Mouse (Mus musculus): ENCODE data around the gene Rtn4rl1. TPM values are rescaled to one million over a fixed set of nuclear protein-coding genes. Genes with fewer than 3 reads are reported as not detected.
"Not testable (repeated sequence)": the region's sequence is repeated elsewhere in the genome, so short reads cannot be mapped to it uniquely, and the experiment has no call there.

The Rtn4rl1 gene
- polyA plus RNA-seq, 1 experiment from 2014 or later, result 16.5 TPM

- H3K4me1 ChIP-seq (replicated peaks), result peaks cover 59% of the 10 kb centered on the region
- ATAC-seq (ENCODE audit: low read depth); H3K9ac ChIP-seq; H3K4me3 ChIP-seq; H3K27ac ChIP-seq (replicated peaks); H3K9me3 ChIP-seq: not testable (repeated sequence)
- peaks cover 20% of the 10 kb centered on the region for H3K36me3 ChIP-seq
- peak overlapping the region; percentile 91; the same call in 1 of the 2 replicates for H3K4me2 ChIP-seq
- peaks cover 34% of the 10 kb centered on the region for H3K27me3 ChIP-seq
- WGBS, result 66% methylated on average over 6 of the region's 6 CpGs
These were observed 19.0 kb upstream of the Rtn4rl1 start for GRCm38 (mm10) chr11:75174574-75174973.

- Histone ChIP-seq H3K4me2 (peak overlapping the region; percentile 98), H3K9me3 (no peaks in the 10 kb centered on the region), H3K4me1 (replicated peaks) (peaks cover 38% of the 10 kb centered on the region), H3K27ac (replicated peaks) (peak overlapping the region; percentile 90), H3K9ac (peak overlapping the region; percentile 87), H3K27me3 (peaks cover 8% of the 10 kb centered on the region), H3K4me3 (peak overlapping the region; percentile 82), H3K36me3 (peaks cover 36% of the 10 kb centered on the region)
- no peak for ATAC-seq (ENCODE audit: low read depth)
- WGBS, result 50% methylated on average over 12 of the region's 12 CpGs
These were observed 15.6 kb upstream of the Rtn4rl1 start for GRCm38 (mm10) chr11:75178011-75178410.

GRCm38 (mm10) chr11:75178672-75179208 is 14.8 kb upstream of the Rtn4rl1 start, which contains the start of gene Ovca2:
TSS of gene Ovca2 (minus strand) at chr11:75178835.
- WGBS, result under 1% methylated on average over 33 of the region's 33 CpGs
- Histone ChIP-seq H3K27me3 (peaks cover 8% of the 10 kb centered on the region), H3K9me3 (no peaks in the 10 kb centered on the region), H3K27ac (replicated peaks) (peak within 1 kb of the TSS; percentile 90), H3K36me3 (peaks cover 36% of the 10 kb centered on the region), H3K4me1 (replicated peaks) (peaks cover 42% of the 10 kb centered on the region), H3K4me3 (peak within 1 kb of the TSS; percentile 82), H3K9ac (peak within 1 kb of the TSS; percentile 87), H3K4me2 (peak within 1 kb of the TSS; percentile 98)
- peak; percentile 95 for ATAC-seq (ENCODE audit: low read depth)

GRCm38 (mm10) chr11:75183917-75184570 is 9.5 kb upstream of the Rtn4rl1 start:
- 82% methylated on average over 2 of the region's 2 CpGs for WGBS
- H3K36me3 ChIP-seq, result peaks cover 16% of the 10 kb centered on the region; the same call in 1 of the 2 replicates
- ATAC-seq (ENCODE audit: low read depth), result no peak
- H3K9ac ChIP-seq, result 0 out of 2 replicates have a peak overlapping the region, but pooled peaks have one; percentile 34
- H3K27ac ChIP-seq (replicated peaks), result peak overlapping the region; percentile 67
- no peaks in the 10 kb centered on the region for H3K27me3 ChIP-seq
- H3K4me3 ChIP-seq, result no peak overlapping the region
- peaks cover 51% of the 10 kb centered on the region for H3K4me1 ChIP-seq (replicated peaks)
- no peaks in the 10 kb centered on the region for H3K9me3 ChIP-seq
- no peak overlapping the region for H3K4me2 ChIP-seq

GRCm38 (mm10) chr11:75184573-75184972 is 9.0 kb upstream of the Rtn4rl1 start:
- no peaks in the 10 kb centered on the region for H3K27me3 ChIP-seq
- 85% methylated on average over 5 of the region's 5 CpGs for WGBS

GRCm38 (mm10) chr11:75184986-75185385 is 8.6 kb upstream of the Rtn4rl1 start:
- Histone ChIP-seq H3K4me2 (no peak overlapping the region), H3K36me3 (peaks cover 16% of the 10 kb centered on the region; the same call in 1 of the 2 replicates), H3K27ac (replicated peaks) (peak overlapping the region; percentile 67), H3K9ac (peak overlapping the region; percentile 34; the same call in 1 of the 2 replicates), H3K4me1 (replicated peaks) (peaks cover 54% of the 10 kb centered on the region), H3K27me3 (no peaks in the 10 kb centered on the region), H3K4me3 (no peak overlapping the region), H3K9me3 (no peaks in the 10 kb centered on the region)
- 58% methylated on average over 1 of the region's 2 CpGs for WGBS
- ATAC-seq (ENCODE audit: low read depth), result no peak

More at GRCm38 (mm10) chr11:75184573-75184972, 9.0 kb upstream of the Rtn4rl1 start:
- H3K4me2 ChIP-seq, result no peak overlapping the region
- H3K9ac ChIP-seq, result peak overlapping the region; percentile 34; the same call in 1 of the 2 replicates
- peak overlapping the region; percentile 67 for H3K27ac ChIP-seq (replicated peaks)
- H3K4me1 ChIP-seq (replicated peaks), result peaks cover 51% of the 10 kb centered on the region
- peaks cover 16% of the 10 kb centered on the region; the same call in 1 of the 2 replicates for H3K36me3 ChIP-seq
- H3K4me3 ChIP-seq, result no peak overlapping the region
- no peaks in the 10 kb centered on the region for H3K9me3 ChIP-seq
- ATAC-seq (ENCODE audit: low read depth), result no peak

GRCm38 (mm10) chr11:75189713-75190370 is 3.7 kb upstream of the Rtn4rl1 start:
- H3K27ac ChIP-seq (replicated peaks), result no peak overlapping the region

GRCm38 (mm10) chr11:75190371-75190724 is 3.2 kb upstream of the Rtn4rl1 start:
- 1% methylated on average over 24 of the region's 24 CpGs for WGBS
- H3K36me3 ChIP-seq, result no peaks in the 10 kb centered on the region
- H3K4me2 ChIP-seq, result peak overlapping the region; percentile 82
- ATAC-seq (ENCODE audit: low read depth), result peak; percentile 66
- peak overlapping the region; percentile 50 for H3K27ac ChIP-seq (replicated peaks)
- H3K4me3 ChIP-seq, result peak overlapping the region; percentile 72
- H3K27me3 ChIP-seq, result peaks cover 44% of the 10 kb centered on the region
- peak overlapping the region; percentile 74 for H3K9ac ChIP-seq
- H3K4me1 ChIP-seq (replicated peaks), result peaks cover 56% of the 10 kb centered on the region
- H3K9me3 ChIP-seq, result no peaks in the 10 kb centered on the region

More at GRCm38 (mm10) chr11:75189713-75190370, 3.7 kb upstream of the Rtn4rl1 start:
- peaks cover 39% of the 10 kb centered on the region for H3K27me3 ChIP-seq
- no peaks in the 10 kb centered on the region for H3K36me3 ChIP-seq
- peaks cover 56% of the 10 kb centered on the region for H3K4me1 ChIP-seq (replicated peaks)
- peak; percentile 21; the same call in 1 of the 2 replicates for ATAC-seq (ENCODE audit: low read depth)
- peak overlapping the region; percentile 82 for H3K4me2 ChIP-seq
- peak overlapping the region; percentile 74 for H3K9ac ChIP-seq
- WGBS, result under 1% methylated on average over 22 of the region's 22 CpGs
- peak overlapping the region; percentile 72 for H3K4me3 ChIP-seq
- H3K9me3 ChIP-seq, result no peaks in the 10 kb centered on the region

- peaks cover 56% of the 10 kb centered on the region for H3K4me1 ChIP-seq (replicated peaks)
These were observed 2.6 kb upstream of the Rtn4rl1 start, which contains the start of gene Dph1 for GRCm38 (mm10) chr11:75190905-75191441. TSS of gene Dph1 (minus strand) at chr11:75191241.

GRCm38 (mm10) chr11:75191841-75192240 is 1.7 kb upstream of the Rtn4rl1 start:
- no peak overlapping the region for H3K27ac ChIP-seq (replicated peaks)
- no peak overlapping the region for H3K9ac ChIP-seq
- ATAC-seq (ENCODE audit: low read depth), result no peak
- H3K9me3 ChIP-seq, result no peaks in the 10 kb centered on the region
- H3K4me2 ChIP-seq, result no peak overlapping the region
- peaks cover 60% of the 10 kb centered on the region for H3K4me1 ChIP-seq (replicated peaks)
- 63% methylated on average over 6 of the region's 6 CpGs for WGBS
- H3K27me3 ChIP-seq, result peaks cover 59% of the 10 kb centered on the region
- H3K4me3 ChIP-seq, result no peak overlapping the region
- H3K36me3 ChIP-seq, result no peaks in the 10 kb centered on the region

More at GRCm38 (mm10) chr11:75190905-75191441, 2.6 kb upstream of the Rtn4rl1 start, which contains the start of gene Dph1:
- WGBS, result 50% methylated on average over 5 of the region's 5 CpGs
- Histone ChIP-seq H3K27me3 (peaks cover 51% of the 10 kb centered on the region), H3K9ac (peak within 1 kb of the TSS; percentile 74), H3K27ac (replicated peaks) (peak within 1 kb of the TSS; percentile 50), H3K4me3 (peak within 1 kb of the TSS; percentile 72), H3K36me3 (no peaks in the 10 kb centered on the region), H3K9me3 (no peaks in the 10 kb centered on the region), H3K4me2 (peak within 1 kb of the TSS; percentile 82)
- no peak for ATAC-seq (ENCODE audit: low read depth)

- Histone ChIP-seq H3K9ac (peak overlapping the region; percentile 78; the same call in 1 of the 2 replicates), H3K36me3 (no peaks in the 10 kb centered on the region), H3K4me2 (peak overlapping the region; percentile 69), H3K4me1 (replicated peaks) (peaks cover 65% of the 10 kb centered on the region), H3K27me3 (peaks cover 62% of the 10 kb centered on the region), H3K9me3 (no peaks in the 10 kb centered on the region), H3K4me3 (peak overlapping the region; percentile 61), H3K27ac (replicated peaks) (0 out of 2 replicates have a peak overlapping the region, but pooled peaks have one; percentile 59)
- WGBS, result 23% methylated on average over 13 of the region's 13 CpGs
- ATAC-seq (ENCODE audit: low read depth), result peak; percentile 40; the same call in 1 of the 2 replicates
These were observed 1.0 kb upstream of the Rtn4rl1 start for GRCm38 (mm10) chr11:75192336-75193214.

All from neural tube, embryonic 13.5 days (tissue).